Mouse (Mus musculus) kidney, postnatal 10 days (tissue): ENCODE results near the gene Robo4.
A peak's percentile ranks its signal among the peaks of the same experiment; 100 is the strongest.

Experiments used
- DNase-seq: peaks from one replicate; pipeline ENCODE4 v3.0.0; 2021; ENCODE audit warnings: mixed read lengths

Robo4 gene

GRCm38 (mm10) chr9:37401802-37402201, at the start of gene Robo4:
Robo4 (plus strand) TSS chr9:37401897.
- peak; percentile 67 for DNase-seq

- no peak for DNase-seq
Observed at GRCm38 (mm10) chr9:37354485-37354884, 47.2 kb upstream of the Robo4 start.

- DNase-seq = no peak
Observed at GRCm38 (mm10) chr9:37358713-37359330, 42.9 kb upstream of the Robo4 start.

GRCm38 (mm10) chr9:37359331-37360220, 42.1 kb upstream of the Robo4 start:
- peak; percentile 49 for DNase-seq

GRCm38 (mm10) chr9:37362084-37362483, 39.6 kb upstream of the Robo4 start:
- DNase-seq = no peak

- DNase-seq = no peak
Observed at GRCm38 (mm10) chr9:37362881-37363280, 38.8 kb upstream of the Robo4 start.

GRCm38 (mm10) chr9:37363551-37363950, 38.1 kb upstream of the Robo4 start:
- DNase-seq = no peak

- DNase-seq = no peak
Observed at GRCm38 (mm10) chr9:37364392-37364791, 37.3 kb upstream of the Robo4 start.

GRCm38 (mm10) chr9:37365706-37366105, 36.0 kb upstream of the Robo4 start:
- no peak for DNase-seq

GRCm38 (mm10) chr9:37367301-37368080, 34.2 kb upstream of the Robo4 start, which contains the start of gene Hepacam:
Hepacam (plus strand) TSS chr9:37367351.
- DNase-seq = no peak

- peak; percentile 34 for DNase-seq
Observed at GRCm38 (mm10) chr9:37368081-37368830, 33.4 kb upstream of the Robo4 start.

GRCm38 (mm10) chr9:37368860-37369259, 32.8 kb upstream of the Robo4 start:
- peak; percentile 62 for DNase-seq

GRCm38 (mm10) chr9:37371232-37371801, 30.4 kb upstream of the Robo4 start:
- no peak for DNase-seq

- no peak for DNase-seq
Observed at GRCm38 (mm10) chr9:37375718-37376117, 26.0 kb upstream of the Robo4 start.

GRCm38 (mm10) chr9:37383161-37383560, 18.5 kb upstream of the Robo4 start:
- no peak for DNase-seq

GRCm38 (mm10) chr9:37384284-37385182, 17.2 kb upstream of the Robo4 start:
- peak; percentile 75 for DNase-seq

GRCm38 (mm10) chr9:37390891-37391290, 10.8 kb upstream of the Robo4 start:
- DNase-seq = no peak

- DNase-seq = no peak
Observed at GRCm38 (mm10) chr9:37392071-37392470, 9.6 kb upstream of the Robo4 start.

- DNase-seq = no peak
Observed at GRCm38 (mm10) chr9:37393482-37394131, 8.1 kb upstream of the Robo4 start.

GRCm38 (mm10) chr9:37400585-37400984, 1.1 kb upstream of the Robo4 start:
- DNase-seq = peak; percentile 59

- DNase-seq = no peak
Observed at GRCm38 (mm10) chr9:37402501-37402900, 804 bp downstream of the Robo4 start.
